Comparison of ENCODE assay signal across 11 mouse cellular contexts in genomic region chr2:93163317-93163716, GRCm38 (mm10). TPM values are rescaled to one million over a fixed set of nuclear protein-coding genes. Genes with fewer than 3 reads are reported as not detected.
DNase-seq lines count a peak whose midpoint lies in the region; ATAC-seq and TF ChIP-seq lines count a peak whose summit lies in the region.
"Had no signal": no experiment of that assay in that cellular context is flagged by ENCODE, and none has a peak within 500 bp of the region (broad histone marks: within the 10 kb centered on the region; RNA-seq: fewer than 3 reads in every experiment).

No protein-coding gene starts in this region.

- 15% methylated on average over 2 of the region's 2 CpGs for WGBS in heart, embryonic 11.5 days (ENCODE audit: insufficient replicate concordance)
- 0% methylated on average over 2 of the region's 2 CpGs for WGBS in stomach, postnatal 0 days

- no peak for TF ChIP-seq EP300 in stomach, postnatal 0 days (optimal IDR thresholded peaks at IDR 0.05)

- no peak for DNase-seq in heart, adult 9 months (ENCODE audit: low spot score in 2 of 2)
- peak; percentile 68 for DNase-seq in testis, postnatal 10 days (ENCODE audit: low spot score)
- DNase-seq in testis, postnatal 14 days (ENCODE audit: low spot score), result no peak
- DNase-seq in heart, postnatal 10 days, result peak; percentile 49 to 54
- peak; percentile 63 for DNase-seq in stomach, postnatal 0 days (ENCODE audit: low spot score)
- no peak for DNase-seq in retina, embryonic 14.5 days (ENCODE audit: low spot score)
- DNase-seq in urinary bladder, postnatal 14 days (ENCODE audit: low spot score), result no peak
- DNase-seq: thymus, postnatal 14 days had no signal

- 0 out of 2 replicates have a peak, but pooled peaks cover 6% of the 10 kb centered on the region for H3K27me3 ChIP-seq in heart, embryonic 11.5 days (ENCODE audit: control insufficient read depth, insufficient read depth, low read length)
- no peaks in the 10 kb centered on the region for H3K27me3 ChIP-seq in stomach, postnatal 0 days (ENCODE audit: control insufficient read depth, insufficient read depth, low read length)
- H3K27me3 ChIP-seq: limb, embryonic 13.5 days; midbrain, embryonic 12.5 days had no signal

- TF ChIP-seq CTCF in stomach, postnatal 0 days (IDR thresholded peaks at IDR 0.05; ENCODE audit: low read depth), result no peak

- no peaks in the 10 kb centered on the region for H3K36me3 ChIP-seq in heart, embryonic 11.5 days (ENCODE audit: control insufficient read depth, insufficient read depth, low read length)
- no peaks in the 10 kb centered on the region for H3K36me3 ChIP-seq in stomach, postnatal 0 days (ENCODE audit: control insufficient read depth, insufficient read depth, low read length)
- H3K36me3 ChIP-seq: limb, embryonic 13.5 days; midbrain, embryonic 12.5 days had no signal

- H3K4me2 ChIP-seq in heart, embryonic 11.5 days, result no peak overlapping the region
- H3K4me2 ChIP-seq in stomach, postnatal 0 days (replicated peaks; ENCODE audit: low read depth), result no peak overlapping the region
- H3K4me2 ChIP-seq: limb, embryonic 13.5 days; midbrain, embryonic 12.5 days had no signal

- H3K4me1 ChIP-seq in heart, embryonic 11.5 days (ENCODE audit: control insufficient read depth, insufficient read depth, low read length), result peaks cover 7% of the 10 kb centered on the region
- H3K4me1 ChIP-seq in stomach, postnatal 0 days (replicated peaks; ENCODE audit: control insufficient read depth, insufficient read depth), result 0 out of 2 replicates have a peak, but pooled peaks cover 2% of the 10 kb centered on the region

- no peak overlapping the region; the same call in 1 of the 2 replicates for H3K27ac ChIP-seq in heart, embryonic 11.5 days (ENCODE audit: low read depth, low read length)
- H3K27ac ChIP-seq in stomach, postnatal 0 days (replicated peaks), result no peak overlapping the region
- H3K27ac ChIP-seq: limb, embryonic 13.5 days; midbrain, embryonic 12.5 days had no signal

- H3K9ac ChIP-seq in heart, embryonic 11.5 days (ENCODE audit: low read depth, low read length), result no peak overlapping the region
- no peak overlapping the region for H3K9ac ChIP-seq in stomach, postnatal 0 days (ENCODE audit: low read length)
- H3K9ac ChIP-seq: limb, embryonic 13.5 days; midbrain, embryonic 12.5 days had no signal

- ATAC-seq in heart, embryonic 11.5 days (replicated peaks; ENCODE audit: insufficient number of reproducible peaks, low FRiP score, low TSS enrichment), result 0 out of 2 replicates have a peak, but pooled peaks have one; percentile 58
- ATAC-seq in stomach, postnatal 0 days (ENCODE audit: low FRiP score, low TSS enrichment), result peak; percentile 37; the same call in 1 of the 2 replicates

- intact Hi-C loops in heart, postnatal 10 days (cut with DNase I), result no loop called here

- H3K9me3 ChIP-seq in heart, embryonic 11.5 days (replicated peaks; ENCODE audit: control insufficient read depth, low read length), result no peaks in the 10 kb centered on the region
- no peaks in the 10 kb centered on the region for H3K9me3 ChIP-seq in stomach, postnatal 0 days (ENCODE audit: control insufficient read depth, low read length)
- H3K9me3 ChIP-seq: limb, embryonic 13.5 days; midbrain, embryonic 12.5 days had no signal

- H3K4me3 ChIP-seq in heart, embryonic 11.5 days (ENCODE audit: low read depth, low read length), result no peak overlapping the region
- no peak overlapping the region for H3K4me3 ChIP-seq in stomach, postnatal 0 days (ENCODE audit: low read depth, low read length)
- H3K4me3 ChIP-seq: limb, embryonic 13.5 days; midbrain, embryonic 12.5 days had no signal

RNA-seq across cellular contexts. Expression of gene Trp53i11, which starts 24.0 kb away (rescaled TPM):
- 23.6 and 27.7 TPM in 2 replicates for polyA plus RNA-seq in heart, embryonic 11.5 days (2014; fragmentation: Nextera tagmentation; extraction: Ambion mirVana)
- total RNA-seq in heart, postnatal 10 days (2021), result 10 to 100 TPM; 77.4 to 80.7 TPM
- 17.3 and 27.8 TPM in 2 replicates for polyA plus RNA-seq in stomach, postnatal 0 days (2015; fragmentation: Nextera tagmentation; extraction: Ambion mirVana)

Comparison
In these comparisons a context has a peak if more than half of its experiments do, and no peak if none do; other contexts are left out.
1. DNase-seq: peak in testis, postnatal 10 days (single experiment), heart, postnatal 10 days (2 of 2) and stomach, postnatal 0 days (single experiment); none in heart, adult 9 months (0 of 2), testis, postnatal 14 days (single experiment), retina, embryonic 14.5 days (single experiment) and urinary bladder, postnatal 14 days (single experiment).